In genomic region chr17:25835816-25836215, GRCm38 (mm10) we compare ENCODE assay signal across 8 mouse cellular contexts. TPM values are rescaled to one million over a fixed set of nuclear protein-coding genes. Genes with fewer than 3 reads are reported as not detected.
DNase-seq lines count a peak whose midpoint lies in the region; ATAC-seq and TF ChIP-seq lines count a peak whose summit lies in the region.

No protein-coding gene starts in this region.

- TF ChIP-seq EP300 in stomach, postnatal 0 days (optimal IDR thresholded peaks at IDR 0.05), result no peak

- no peak for TF ChIP-seq CTCF in testis, adult 2 months (IDR thresholded peaks at IDR 0.05; ENCODE audit: control insufficient read depth, insufficient read depth, insufficient replicate concordance, low read depth, low read length)
- no peak for TF ChIP-seq CTCF in stomach, postnatal 0 days (IDR thresholded peaks at IDR 0.05; ENCODE audit: low read depth)

- no peak overlapping the region for H3K4me3 ChIP-seq in testis, adult 2 months (ENCODE audit: control insufficient read depth, low read depth, low read length)
- peak overlapping the region; percentile 77 for H3K4me3 ChIP-seq in limb, embryonic 10.5 days
- no peak overlapping the region for H3K4me3 ChIP-seq in stomach, postnatal 0 days (ENCODE audit: low read depth, low read length)

- no peaks in the 10 kb centered on the region for H3K9me3 ChIP-seq in limb, embryonic 10.5 days (replicated peaks)
- H3K9me3 ChIP-seq in stomach, postnatal 0 days (ENCODE audit: control insufficient read depth, low read length), result no peaks in the 10 kb centered on the region

- peak; percentile 41; the same call in 1 of the 2 replicates for TF ChIP-seq POLR2A in testis, adult 2 months (IDR thresholded peaks at IDR 0.05; ENCODE audit: control insufficient read depth, low read depth, low read length)

- peak overlapping the region; percentile 60; the same call in 1 of the 2 replicates for H3K9ac ChIP-seq in stomach, postnatal 0 days (ENCODE audit: low read length)

- H3K36me3 ChIP-seq in testis, adult 2 months (ENCODE audit: control insufficient read depth, insufficient read depth, low read length), result no peaks in the 10 kb centered on the region
- peaks cover 71% of the 10 kb centered on the region for H3K36me3 ChIP-seq in limb, embryonic 10.5 days
- peaks cover 23% of the 10 kb centered on the region for H3K36me3 ChIP-seq in stomach, postnatal 0 days (ENCODE audit: control insufficient read depth, insufficient read depth, low read length)

- H3K27ac ChIP-seq in testis, adult 2 months (ENCODE audit: control insufficient read depth, insufficient read depth, low read depth, low read length), result no peak overlapping the region
- peak overlapping the region; percentile 79; the same call in 1 of the 2 replicates for H3K27ac ChIP-seq in limb, embryonic 10.5 days
- no peak overlapping the region; the same call in 1 of the 2 replicates for H3K27ac ChIP-seq in stomach, postnatal 0 days (replicated peaks)

- peak; percentile 96 for DNase-seq in heart, adult 11 months
- no peak for DNase-seq in heart, adult 9 months (ENCODE audit: low spot score in 2 of 2)
- DNase-seq in testis, postnatal 10 days (ENCODE audit: low spot score), result no peak
- no peak for DNase-seq in limb, embryonic 10.5 days (ENCODE audit: low spot score)
- DNase-seq in stomach, postnatal 0 days (ENCODE audit: low spot score), result no peak
- DNase-seq in gastrocnemius, postnatal 10 days, result no peak

- no peak for ATAC-seq in stomach, postnatal 0 days (ENCODE audit: low FRiP score, low TSS enrichment)
- no peak for ATAC-seq in megakaryocyte progenitor cell, adult 5-6 weeks (replicated peaks; ENCODE audit: poor library complexity)

- H3K4me1 ChIP-seq in testis, adult 2 months (ENCODE audit: control insufficient read depth, insufficient read depth, low read length), result peaks cover 40% of the 10 kb centered on the region
- peaks cover 77% of the 10 kb centered on the region for H3K4me1 ChIP-seq in limb, embryonic 10.5 days
- H3K4me1 ChIP-seq in stomach, postnatal 0 days (replicated peaks; ENCODE audit: control insufficient read depth, insufficient read depth), result peaks cover 27% of the 10 kb centered on the region

- H3K27me3 ChIP-seq in testis, adult 2 months (ENCODE audit: control insufficient read depth, insufficient read depth, low read length), result no peaks in the 10 kb centered on the region
- H3K27me3 ChIP-seq in limb, embryonic 10.5 days (ENCODE audit: low read depth, poor library complexity, severe bottlenecking), result no peaks in the 10 kb centered on the region
- no peaks in the 10 kb centered on the region for H3K27me3 ChIP-seq in stomach, postnatal 0 days (ENCODE audit: control insufficient read depth, insufficient read depth, low read length)

- 92% methylated on average over 16 of the region's 16 CpGs for WGBS in limb, embryonic 10.5 days
- 85% methylated on average over 16 of the region's 16 CpGs for WGBS in stomach, postnatal 0 days

- H3K4me2 ChIP-seq in stomach, postnatal 0 days (replicated peaks; ENCODE audit: low read depth), result peak overlapping the region; percentile 75

RNA-seq across cellular contexts. Expression of gene Rhbdl1, which starts 1.3 kb away (rescaled TPM):
- polyA plus RNA-seq in testis, adult 2 months (2012; rRNA removed), result 2.1 and 2.7 TPM in 2 replicates
- 1.0 and 1.2 TPM in 2 replicates for polyA plus RNA-seq in limb, embryonic 10.5 days (2016; fragmentation: Nextera tagmentation; extraction: Ambion mirVana)
- polyA plus RNA-seq in stomach, postnatal 0 days (2015; fragmentation: Nextera tagmentation; extraction: Ambion mirVana), result 3.1 and 4.3 TPM in 2 replicates
- 1.0 and 1.1 TPM in 2 replicates for total RNA-seq in megakaryocyte progenitor cell, adult 5-6 weeks (2015)
- 2.5 TPM in 1 of 2 replicates, not detected in the other for total RNA-seq in megakaryocyte progenitor cell, adult 5-6 weeks (2017)
- 10 to 100 TPM in 1 of 2 experiments, 1 to 10 TPM in 1; 9.8 to 10.9 TPM for total RNA-seq in gastrocnemius, postnatal 10 days (2021)

RNA-seq across cellular contexts. Expression of gene Stub1, which starts 2.6 kb away (rescaled TPM):
- 81.1 and 82.0 TPM in 2 replicates for polyA plus RNA-seq in testis, adult 2 months (2012; rRNA removed)
- 408 and 426 TPM in 2 replicates for polyA plus RNA-seq in limb, embryonic 10.5 days (2016; fragmentation: Nextera tagmentation; extraction: Ambion mirVana)
- 215 and 224 TPM in 2 replicates for polyA plus RNA-seq in stomach, postnatal 0 days (2015; fragmentation: Nextera tagmentation; extraction: Ambion mirVana)
- 66.5 and 73.4 TPM in 2 replicates for total RNA-seq in megakaryocyte progenitor cell, adult 5-6 weeks (2015)
- 99.5 and 106 TPM in 2 replicates for total RNA-seq in megakaryocyte progenitor cell, adult 5-6 weeks (2017)
- 10 to 100 TPM; 95.7 to 99.9 TPM for total RNA-seq in gastrocnemius, postnatal 10 days (2021)

RNA-seq across cellular contexts. Expression of gene Gm20683, which starts 5.7 kb away (rescaled TPM):
- 9.0 and 11.2 TPM in 2 replicates for polyA plus RNA-seq in testis, adult 2 months (2012; rRNA removed)
- polyA plus RNA-seq in limb, embryonic 10.5 days (2016; fragmentation: Nextera tagmentation; extraction: Ambion mirVana), result 1.5 and 1.9 TPM in 2 replicates
- polyA plus RNA-seq in stomach, postnatal 0 days (2015; fragmentation: Nextera tagmentation; extraction: Ambion mirVana), result 1.8 and 2.3 TPM in 2 replicates
- total RNA-seq in megakaryocyte progenitor cell, adult 5-6 weeks (2015), result 0.17 and 0.32 TPM in 2 replicates
- 0.54 and 0.78 TPM in 2 replicates for total RNA-seq in megakaryocyte progenitor cell, adult 5-6 weeks (2017)
- 1 to 10 TPM; 5.8 to 7.3 TPM for total RNA-seq in gastrocnemius, postnatal 10 days (2021)

RNA-seq across cellular contexts. Expression of gene Jmjd8, which starts 7.1 kb away (rescaled TPM):
- polyA plus RNA-seq in testis, adult 2 months (2012; rRNA removed), result 16.4 and 18.6 TPM in 2 replicates
- 52.4 and 54.9 TPM in 2 replicates for polyA plus RNA-seq in limb, embryonic 10.5 days (2016; fragmentation: Nextera tagmentation; extraction: Ambion mirVana)
- 29.7 and 31.5 TPM in 2 replicates for polyA plus RNA-seq in stomach, postnatal 0 days (2015; fragmentation: Nextera tagmentation; extraction: Ambion mirVana)
- total RNA-seq in megakaryocyte progenitor cell, adult 5-6 weeks (2015), result 12.0 and 15.6 TPM in 2 replicates
- total RNA-seq in megakaryocyte progenitor cell, adult 5-6 weeks (2017), result 19.5 and 22.8 TPM in 2 replicates
- total RNA-seq in gastrocnemius, postnatal 10 days (2021), result 10 to 100 TPM; 22.1 to 25.8 TPM

RNA-seq across cellular contexts. Expression of gene Rhot2, which starts 8.8 kb away (rescaled TPM):
- 37.5 and 38.7 TPM in 2 replicates for polyA plus RNA-seq in testis, adult 2 months (2012; rRNA removed)
- 30.8 and 32.6 TPM in 2 replicates for polyA plus RNA-seq in limb, embryonic 10.5 days (2016; fragmentation: Nextera tagmentation; extraction: Ambion mirVana)
- 10.7 and 13.2 TPM in 2 replicates for polyA plus RNA-seq in stomach, postnatal 0 days (2015; fragmentation: Nextera tagmentation; extraction: Ambion mirVana)
- 15.1 and 17.0 TPM in 2 replicates for total RNA-seq in megakaryocyte progenitor cell, adult 5-6 weeks (2015)
- 18.0 and 19.7 TPM in 2 replicates for total RNA-seq in megakaryocyte progenitor cell, adult 5-6 weeks (2017)
- 10 to 100 TPM; 36.8 TPM for total RNA-seq in gastrocnemius, postnatal 10 days (2021)
